Mouse (Mus musculus): Measurements from ENCODE around the gene Stk32c. TPM values are rescaled to one million over a fixed set of nuclear protein-coding genes. Genes with fewer than 3 reads are reported as not detected.

Gene Stk32c
- total and polyA plus RNA-seq, 3 experiments: 0.21 TPM; not detected in 2

DNA sequence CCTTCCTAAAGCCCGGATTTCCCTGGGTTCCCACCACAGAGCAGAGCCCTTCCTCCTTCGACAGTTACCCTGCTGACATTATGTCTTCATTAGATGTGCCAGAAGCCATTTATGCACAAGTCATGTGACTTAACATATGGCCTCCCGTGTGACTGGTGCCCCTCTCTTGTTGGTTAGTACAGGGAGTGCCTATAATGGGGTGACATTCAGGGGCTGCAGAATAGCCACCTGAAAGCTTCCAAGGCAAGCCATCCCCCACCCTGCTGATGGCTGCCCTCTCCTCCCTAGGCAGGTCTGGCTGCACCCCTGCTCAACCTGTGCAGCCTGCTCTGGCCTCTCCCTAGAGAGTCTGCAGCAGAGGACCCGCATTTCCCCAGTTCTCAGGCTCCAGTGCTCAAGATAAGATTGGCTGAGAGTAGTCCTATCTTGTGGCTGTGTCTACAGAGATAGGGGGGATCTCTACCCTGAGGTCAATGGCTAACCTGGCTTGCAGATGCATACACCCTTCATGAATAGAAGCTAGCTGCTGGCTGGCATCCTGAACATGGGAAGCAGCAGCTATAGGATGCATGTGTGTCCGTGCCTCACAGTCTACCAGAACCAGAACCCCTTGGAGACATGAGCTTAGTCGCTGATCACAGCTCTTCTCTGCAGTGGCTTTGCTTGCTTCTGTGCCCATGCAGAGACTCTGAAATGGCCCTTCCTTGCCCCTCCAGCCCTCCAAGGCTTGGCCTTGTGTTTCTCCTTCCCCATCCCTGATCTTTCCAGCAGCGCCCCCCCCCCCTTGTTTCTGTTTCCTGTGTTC, 36.5 kb upstream of the Stk32c start (continued):
- TF ChIP-seq CTCF (IDR thresholded peaks at IDR 0.05 in 2 of 3, conservative IDR thresholded peaks at IDR 0.05 in 1 of 3; ENCODE audit: control insufficient read depth in 1 of 3, insufficient read depth in 1 of 3, low read depth in 2 of 3, low read length in 3 of 3, poor library complexity in 1 of 3, severe bottlenecking in 1 of 3) (no peak), GABPA (IDR thresholded peaks at IDR 0.05; ENCODE audit: low read depth, low read length) (no peak), BHLHE40 (IDR thresholded peaks at IDR 0.05; ENCODE audit: borderline replicate concordance, low read depth, low read length) (no peak), MYB (IDR thresholded peaks at IDR 0.05; ENCODE audit: low read depth, low read length) (no peak), MAFK (IDR thresholded peaks at IDR 0.05; ENCODE audit: borderline replicate concordance, low read depth, low read length) (no peak), USF2 (IDR thresholded peaks at IDR 0.05; ENCODE audit: borderline replicate concordance in 1 of 2, insufficient read depth in 1 of 2, low read depth in 1 of 2, low read length in 2 of 2) (peak in 1 of 2 experiments; percentile 48; a peak in 1 of 4 replicates), SMC3 (IDR thresholded peaks at IDR 0.05; ENCODE audit: low read depth, low read length) (no peak), ELF1 (IDR thresholded peaks at IDR 0.05; ENCODE audit: low read depth, low read length) (no peak), SIN3A (IDR thresholded peaks at IDR 0.05; ENCODE audit: low read length) (no peak; the same call in 1 of the 2 replicates), MAX (IDR thresholded peaks at IDR 0.05; ENCODE audit: low read length) (no peak; the same call in none of the 2 replicates), E2F4 (IDR thresholded peaks at IDR 0.05; ENCODE audit: borderline replicate concordance, low read depth, low read length) (no peak), TAL1 (IDR thresholded peaks at IDR 0.05; ENCODE audit: low read length) (no peak), MEF2A (IDR thresholded peaks at IDR 0.05; ENCODE audit: extremely low read depth, insufficient replicate concordance, low read depth, low read length, poor library complexity, severe bottlenecking) (no peak), RCOR1 (IDR thresholded peaks at IDR 0.05; ENCODE audit: low read depth, low read length) (peak; percentile 45), POLR2AphosphoS2 (IDR thresholded peaks at IDR 0.05; ENCODE audit: low read length) (no peak), MYC (IDR thresholded peaks at IDR 0.05; ENCODE audit: low read depth, low read length) (no peak), TCF12 (IDR thresholded peaks at IDR 0.05; ENCODE audit: low read depth, low read length) (peak; percentile 54)

DNA sequence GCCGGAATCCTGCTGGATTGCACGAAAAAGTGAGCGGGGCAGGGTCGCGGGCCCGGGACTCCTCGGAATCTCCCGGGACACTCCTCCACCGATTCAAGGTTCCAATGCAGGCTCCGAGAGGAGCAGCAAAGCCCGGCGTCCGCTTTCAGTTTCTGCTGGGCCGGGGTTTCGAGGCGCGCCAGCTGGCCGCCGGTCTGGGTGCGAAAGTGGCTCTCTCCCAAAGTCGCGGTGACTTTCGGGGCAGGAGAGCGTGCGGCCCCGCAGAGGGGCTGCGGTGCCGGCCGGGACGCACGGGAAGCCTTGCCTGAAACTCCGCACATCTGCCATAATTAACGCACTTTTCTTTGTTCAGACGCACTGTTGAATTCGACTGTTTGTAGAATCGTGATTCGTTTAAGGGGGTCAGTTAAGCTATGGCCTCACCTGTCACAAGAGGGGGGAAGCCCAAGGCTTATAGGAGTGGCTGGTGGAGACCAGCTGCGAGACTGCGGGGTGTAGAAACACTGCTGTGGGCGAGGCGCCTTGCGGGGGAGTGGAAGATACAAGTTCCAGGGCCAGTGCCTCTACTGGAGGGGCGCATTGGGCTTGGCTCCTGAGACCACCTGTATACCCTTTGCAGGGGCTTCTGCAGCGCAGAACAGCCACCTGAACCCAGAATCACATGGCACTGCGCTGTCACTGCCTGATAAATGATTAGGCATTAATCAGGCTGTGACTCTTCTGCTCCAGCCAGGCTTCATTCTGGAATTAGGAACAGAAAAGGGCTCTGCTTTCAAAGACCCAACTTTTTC, 35.7 kb upstream of the Stk32c start:
- Histone ChIP-seq H3K79me2 (ENCODE audit: control insufficient read depth, insufficient read depth, low read length, poor library complexity) (peaks cover 7% of the 10 kb centered on the region; the same call in 1 of the 2 replicates), H3K4me1 (ENCODE audit: control insufficient read depth in 1 of 2, insufficient read depth in 2 of 2, low read length in 2 of 2) (peaks cover 4 to 17% of the 10 kb centered on the region in 2 experiments), H3K4me3 (ENCODE audit: control insufficient read depth in 1 of 2, insufficient read depth in 1 of 2, low read depth in 2 of 2, low read length in 2 of 2) (peak overlapping the region; percentile 91 to 97), H3K36me3 (ENCODE audit: control insufficient read depth in 1 of 2, insufficient read depth in 2 of 2, low read length in 2 of 2) (0 out of 4 replicates have a peak, but pooled peaks cover 0 to 3% of the 10 kb centered on the region in 2 experiments), H3K27ac (ENCODE audit: control insufficient read depth, low read depth, low read length) (peak overlapping the region; percentile 25), H3K9me3 (replicated peaks; ENCODE audit: insufficient read depth, low read length) (no peaks in the 10 kb centered on the region), H3K9ac (ENCODE audit: control insufficient read depth, low read depth, low read length, poor library complexity, severe bottlenecking) (peak overlapping the region; percentile 97), H3K27me3 (ENCODE audit: control insufficient read depth in 1 of 2, insufficient read depth in 2 of 2, low read length in 2 of 2) (no peaks in the 10 kb centered on the region)
- DNase-seq (ENCODE audit: low read depth, low spot score): peak; percentile 43
- TF ChIP-seq SIN3A (IDR thresholded peaks at IDR 0.05; ENCODE audit: low read length) (0 out of 2 replicates have a peak, but pooled peaks have one; percentile 10), ETS1 (IDR thresholded peaks at IDR 0.05; ENCODE audit: low read depth, low read length) (0 out of 2 replicates have a peak, but pooled peaks have one; percentile 14), POLR2AphosphoS2 (IDR thresholded peaks at IDR 0.05; ENCODE audit: low read length) (no peak), TCF12 (IDR thresholded peaks at IDR 0.05; ENCODE audit: low read depth, low read length) (no peak), MXI1 (IDR thresholded peaks at IDR 0.05; ENCODE audit: low read depth, low read length) (peak; percentile 56; the same call in 1 of the 2 replicates)

Measured in MEL (cell line).